Mouse (Mus musculus) G1E (cell line): ENCODE data around the gene Sec22a.

Experiments used
- CTCF ChIP-seq: IDR thresholded peaks from 2 replicates; pipeline ENCODE4 v1.5.1; 2012; ENCODE audit warnings: low read depth, low read length, inconsistent platforms, mixed read lengths
- GATA1 ChIP-seq: IDR thresholded peaks from 2 replicates; pipeline ENCODE4 v1.6.1; 2012; ENCODE audit warnings: borderline replicate concordance, low read length, inconsistent platforms, mixed read lengths
- GATA2 ChIP-seq: IDR thresholded peaks from 2 replicates; pipeline ENCODE4 v1.6.1; 2012; ENCODE audit warnings: low read depth, low read length, inconsistent platforms, borderline replicate concordance
- POLR2AphosphoS5 ChIP-seq: IDR thresholded peaks from 2 replicates; pipeline ENCODE4 v1.6.1; 2012; ENCODE audit warnings: low read depth, low read length, inconsistent platforms; ENCODE audit not compliant: insufficient replicate concordance
- TAL1 ChIP-seq: conservative IDR thresholded peaks from 2 replicates; pipeline ENCODE4 v1.6.1; 2012; ENCODE audit warnings: low read depth, low read length, inconsistent platforms, mixed read lengths

GRCm38 (mm10) chr16:35307331-35307730 lies 56.4 kb downstream of the Sec22a start:
- TF ChIP-seq CTCF (no peak), GATA1 (no peak), POLR2AphosphoS5 (no peak), TAL1 (no peak), GATA2 (no peak)
